Mouse (Mus musculus): ENCODE data around the gene Ldha. TPM values are rescaled to one million over a fixed set of nuclear protein-coding genes. Genes with fewer than 3 reads are reported as not detected.
"Not testable (repeated sequence)": the region's sequence is repeated elsewhere in the genome, so short reads cannot be mapped to it uniquely, and the experiment has no call there.

The Ldha gene
- total and polyA plus RNA-seq, 3 experiments = 674 to 741 (median 738) TPM

DNA sequence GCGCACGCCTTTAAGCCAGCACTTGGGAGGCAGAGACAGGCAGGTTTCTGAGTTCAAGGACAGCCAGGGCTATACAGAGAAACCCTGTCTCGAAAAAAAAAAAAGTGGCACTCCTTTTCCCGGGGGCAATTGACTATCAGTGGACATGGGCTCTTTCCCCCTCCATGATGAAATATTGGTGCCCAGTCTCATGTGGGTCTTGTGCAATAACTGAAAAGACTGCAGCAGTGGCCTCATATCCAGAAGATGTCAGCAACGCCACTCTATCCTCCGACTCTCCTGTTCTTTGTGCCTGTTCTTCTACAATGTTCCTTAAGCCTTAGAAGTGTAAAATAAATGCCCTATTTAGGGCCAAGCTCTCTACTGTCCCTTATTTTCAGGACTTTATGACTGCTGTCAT lies 30.9 kb upstream of the Ldha start:
- 94% methylated on average over 6 of the region's 6 CpGs for WGBS
- intact Hi-C loops (cut with DNase I) = no loop called here
- no peaks in the 10 kb centered on the region for H3K79me2 ChIP-seq (replicated peaks; ENCODE audit: control insufficient read depth, insufficient read depth, low read length)
- no peak overlapping the region for H3K9ac ChIP-seq (ENCODE audit: low read depth, low read length)
- DNase-seq = no peak
- no peak overlapping the region for H3K4me3 ChIP-seq
- no peaks in the 10 kb centered on the region; the same call in none of the 2 replicates for H3K36me3 ChIP-seq (ENCODE audit: control insufficient read depth, insufficient read depth, low read length)
- no peaks in the 10 kb centered on the region for H3K27me3 ChIP-seq (ENCODE audit: control insufficient read depth, insufficient read depth, low read length)
- no peak overlapping the region for H3K27ac ChIP-seq
- no peaks in the 10 kb centered on the region for H3K4me1 ChIP-seq (ENCODE audit: control insufficient read depth, insufficient read depth, low read length)
- no peak for TF ChIP-seq CTCF (IDR thresholded peaks at IDR 0.05)
- TF ChIP-seq EP300 (IDR thresholded peaks at IDR 0.05; ENCODE audit: insufficient read depth, low read depth, low read length) = no peak
- TF ChIP-seq POLR2A (IDR thresholded peaks at IDR 0.05; ENCODE audit: insufficient read depth, low read depth, low read length) = no peak

DNA sequence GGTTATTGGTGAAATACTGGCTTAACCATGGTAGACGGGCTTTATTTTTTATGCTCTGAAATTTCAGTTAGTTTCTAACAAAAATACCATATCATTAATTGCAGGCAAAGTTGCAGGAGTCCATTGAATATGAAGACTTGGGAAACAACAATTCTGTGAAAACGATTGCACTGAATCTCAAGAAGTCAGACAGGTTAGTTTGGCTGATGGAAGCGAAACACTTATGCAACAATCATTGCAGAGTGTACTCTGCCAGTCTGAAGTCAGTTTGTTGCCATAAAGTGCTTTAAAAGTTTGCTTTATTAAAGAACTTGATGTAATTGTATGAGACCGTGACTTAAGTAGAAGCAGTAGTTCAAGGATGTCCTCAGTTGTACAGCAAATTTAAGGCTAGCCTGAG lies 27.3 kb upstream of the Ldha start:
- Histone ChIP-seq H3K4me1 (ENCODE audit: control insufficient read depth, insufficient read depth, low read length) (no peaks in the 10 kb centered on the region), H3K27ac (no peak overlapping the region), H3K79me2 (replicated peaks; ENCODE audit: control insufficient read depth, insufficient read depth, low read length) (no peaks in the 10 kb centered on the region), H3K36me3 (ENCODE audit: control insufficient read depth, insufficient read depth, low read length) (no peaks in the 10 kb centered on the region; the same call in none of the 2 replicates), H3K27me3 (ENCODE audit: control insufficient read depth, insufficient read depth, low read length) (no peaks in the 10 kb centered on the region), H3K4me3 (no peak overlapping the region), H3K9ac (ENCODE audit: low read depth, low read length) (no peak overlapping the region)
- 87% methylated on average over 4 of the region's 4 CpGs for WGBS
- no peak for DNase-seq
- intact Hi-C loops (cut with DNase I) = no loop called here
- TF ChIP-seq POLR2A (IDR thresholded peaks at IDR 0.05; ENCODE audit: insufficient read depth, low read depth, low read length) (no peak), EP300 (IDR thresholded peaks at IDR 0.05; ENCODE audit: insufficient read depth, low read depth, low read length) (no peak)

DNA sequence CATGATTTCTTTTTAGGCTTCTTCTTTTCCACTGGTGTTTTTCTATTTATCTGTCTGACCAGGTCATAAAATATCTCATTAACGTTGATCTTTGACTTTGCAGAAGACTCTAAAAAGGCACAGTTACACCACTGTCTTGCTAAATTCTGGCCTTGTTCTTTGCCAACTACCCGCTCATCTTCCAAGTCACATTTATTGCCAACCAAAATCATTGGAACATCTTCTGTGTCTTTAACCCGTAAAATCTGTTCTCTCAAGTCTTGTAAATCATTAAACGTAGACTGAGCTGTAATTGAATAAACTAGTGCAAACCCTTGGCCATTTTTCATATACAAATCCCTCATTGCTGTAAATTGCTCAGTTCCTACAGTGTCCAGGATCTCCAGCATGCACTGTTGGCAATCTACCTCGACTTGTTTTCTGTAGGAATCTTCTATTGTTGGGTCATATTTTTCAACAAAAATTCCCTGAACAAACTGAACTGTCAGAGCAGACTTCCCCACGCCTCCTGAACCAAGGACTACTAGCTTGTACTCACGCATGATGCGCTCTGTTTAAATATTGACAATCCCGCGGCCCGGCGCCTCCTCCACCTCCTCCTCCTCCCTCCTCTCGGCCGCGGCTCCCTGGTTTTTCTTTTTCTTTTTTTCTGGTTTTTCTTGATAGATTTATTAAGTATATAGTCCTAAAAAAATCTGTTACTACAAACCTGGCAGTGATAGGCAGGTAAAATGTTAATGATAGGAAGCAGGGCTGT lies 20.2 kb upstream of the Ldha start:
- H3K27ac ChIP-seq; DNase-seq; H3K79me2 ChIP-seq (replicated peaks; ENCODE audit: control insufficient read depth, insufficient read depth, low read length); H3K27me3 ChIP-seq (ENCODE audit: control insufficient read depth, insufficient read depth, low read length); H3K4me1 ChIP-seq (ENCODE audit: control insufficient read depth, insufficient read depth, low read length); intact Hi-C loops (cut with DNase I); H3K9ac ChIP-seq (ENCODE audit: low read depth, low read length); H3K36me3 ChIP-seq (ENCODE audit: control insufficient read depth, insufficient read depth, low read length); H3K4me3 ChIP-seq: not testable (repeated sequence)
- 93% methylated on average over 15 of the region's 15 CpGs for WGBS

DNA sequence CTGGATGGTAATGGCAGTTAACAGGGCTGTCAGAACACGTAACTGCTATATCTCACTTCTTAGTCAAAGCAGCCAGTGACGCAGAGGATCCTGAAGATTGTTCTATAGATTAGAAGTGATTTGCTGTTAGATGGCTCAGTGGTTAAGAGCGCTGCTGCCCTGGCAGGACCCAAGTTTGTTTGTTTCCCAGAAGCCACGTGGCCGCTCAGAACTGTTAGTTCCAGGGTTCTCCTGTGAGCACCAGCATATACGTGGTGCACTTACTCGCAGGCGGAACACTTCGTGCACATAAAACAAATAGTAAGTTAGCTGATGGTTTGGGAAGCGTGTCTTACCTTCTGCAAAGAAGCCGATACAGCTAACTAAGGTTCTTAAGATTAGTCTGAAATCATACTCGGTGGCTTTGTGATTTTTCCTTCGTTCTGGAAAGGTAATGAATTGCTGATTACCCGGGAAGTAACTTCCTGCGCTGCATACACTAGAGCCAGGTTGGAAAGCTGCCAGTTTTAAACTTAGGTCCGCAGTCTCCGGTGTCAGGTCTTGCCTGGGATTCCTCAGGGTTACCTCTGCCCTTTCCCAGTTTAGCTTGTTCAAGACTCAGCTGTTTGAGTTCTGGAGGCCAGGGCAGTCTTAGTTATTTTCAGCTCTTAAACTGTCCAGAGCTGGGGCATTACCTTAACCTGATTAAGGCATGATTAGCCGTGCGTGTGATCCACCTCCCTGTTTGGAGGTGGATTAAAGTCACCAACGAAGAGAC lies 14.1 kb upstream of the Ldha start:
- WGBS = 29% methylated on average over 20 of the region's 20 CpGs
- Histone ChIP-seq H3K36me3 (ENCODE audit: control insufficient read depth, insufficient read depth, low read length) (no peaks in the 10 kb centered on the region), H3K79me2 (replicated peaks; ENCODE audit: control insufficient read depth, insufficient read depth, low read length) (no peaks in the 10 kb centered on the region), H3K4me1 (ENCODE audit: control insufficient read depth, insufficient read depth, low read length) (peaks cover 8% of the 10 kb centered on the region), H3K27me3 (ENCODE audit: control insufficient read depth, insufficient read depth, low read length) (no peaks in the 10 kb centered on the region), H3K9ac (ENCODE audit: low read depth, low read length) (no peak overlapping the region), H3K4me3 (no peak overlapping the region), H3K27ac (no peak overlapping the region)
- TF ChIP-seq POLR2A (IDR thresholded peaks at IDR 0.05; ENCODE audit: insufficient read depth, low read depth, low read length) (no peak), CTCF (IDR thresholded peaks at IDR 0.05) (no peak), EP300 (IDR thresholded peaks at IDR 0.05; ENCODE audit: insufficient read depth, low read depth, low read length) (no peak)
- DNase-seq = no peak
- intact Hi-C loops (cut with DNase I) = no loop called here

DNA sequence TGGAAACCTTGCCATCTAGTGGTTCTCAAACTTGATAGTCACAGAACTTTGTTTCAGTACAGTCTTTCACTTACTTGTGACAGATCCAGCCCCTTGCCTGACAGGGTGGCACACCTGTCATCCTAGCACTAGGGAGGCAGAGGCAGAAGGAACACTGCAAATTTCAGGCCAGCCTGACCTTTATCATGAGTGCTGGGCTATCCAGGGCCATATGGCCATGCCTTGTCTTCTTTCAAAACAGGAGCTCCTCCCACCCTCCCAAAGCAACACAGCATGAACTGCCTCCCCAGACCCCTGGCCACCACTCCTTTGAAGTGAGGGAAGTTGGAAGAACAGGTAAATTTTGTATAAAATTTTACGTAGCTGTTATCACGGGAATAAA lies 13.5 kb upstream of the Ldha start:
- intact Hi-C loops (cut with DNase I) = loop anchor here (2.0 kb wide), 1 partner anchor 17 kb away; no protein-coding TSS in a partner anchor
- no peak for DNase-seq
- Histone ChIP-seq H3K4me3 (no peak overlapping the region), H3K27ac (no peak overlapping the region), H3K36me3 (ENCODE audit: control insufficient read depth, insufficient read depth, low read length) (no peaks in the 10 kb centered on the region), H3K27me3 (ENCODE audit: control insufficient read depth, insufficient read depth, low read length) (no peaks in the 10 kb centered on the region), H3K79me2 (replicated peaks; ENCODE audit: control insufficient read depth, insufficient read depth, low read length) (no peaks in the 10 kb centered on the region), H3K9ac (ENCODE audit: low read depth, low read length) (no peak overlapping the region), H3K4me1 (ENCODE audit: control insufficient read depth, insufficient read depth, low read length) (peaks cover 8% of the 10 kb centered on the region)
- WGBS = 93% methylated on average over 2 of the region's 2 CpGs
- no peak for TF ChIP-seq CTCF (IDR thresholded peaks at IDR 0.05)
- TF ChIP-seq POLR2A (IDR thresholded peaks at IDR 0.05; ENCODE audit: insufficient read depth, low read depth, low read length) = no peak
- TF ChIP-seq EP300 (IDR thresholded peaks at IDR 0.05; ENCODE audit: insufficient read depth, low read depth, low read length) = no peak

DNA sequence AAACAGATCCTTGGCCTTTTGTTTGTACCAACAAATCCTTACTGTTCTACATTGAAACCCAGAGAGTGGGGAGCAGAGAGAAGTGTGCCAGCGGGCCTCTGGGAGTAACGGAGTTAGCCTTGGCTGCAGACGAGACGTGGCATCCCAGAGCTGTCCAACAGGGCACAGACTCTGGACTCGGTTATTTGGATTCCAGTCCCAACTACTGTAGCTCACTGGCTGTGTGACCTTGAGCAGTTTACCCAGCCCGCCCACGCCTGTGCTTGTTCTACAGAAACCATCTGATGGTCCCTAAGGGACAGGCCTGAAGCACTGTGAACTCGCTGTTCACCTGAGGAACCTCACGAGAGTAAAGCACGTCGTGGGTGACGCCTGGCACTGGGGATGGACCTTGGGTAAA lies 11.4 kb upstream of the Ldha start:
- DNase-seq = no peak
- Histone ChIP-seq H3K27me3 (ENCODE audit: control insufficient read depth, insufficient read depth, low read length) (no peaks in the 10 kb centered on the region), H3K27ac (no peak overlapping the region), H3K9ac (ENCODE audit: low read depth, low read length) (no peak overlapping the region), H3K79me2 (replicated peaks; ENCODE audit: control insufficient read depth, insufficient read depth, low read length) (no peaks in the 10 kb centered on the region), H3K36me3 (ENCODE audit: control insufficient read depth, insufficient read depth, low read length) (no peaks in the 10 kb centered on the region), H3K4me1 (ENCODE audit: control insufficient read depth, insufficient read depth, low read length) (peaks cover 12% of the 10 kb centered on the region), H3K4me3 (no peak overlapping the region)
- intact Hi-C loops (cut with DNase I) = loop anchor here (2.0 kb wide), 1 partner anchor 15 kb away; no protein-coding TSS in a partner anchor
- 87% methylated on average over 12 of the region's 12 CpGs for WGBS
- TF ChIP-seq CTCF (IDR thresholded peaks at IDR 0.05) = no peak
- no peak for TF ChIP-seq POLR2A (IDR thresholded peaks at IDR 0.05; ENCODE audit: insufficient read depth, low read depth, low read length)
- no peak for TF ChIP-seq EP300 (IDR thresholded peaks at IDR 0.05; ENCODE audit: insufficient read depth, low read depth, low read length)

Data from heart, adult 2 months (tissue).